Mouse (Mus musculus) Patski (cell line): ENCODE measurements around the gene Gabbr1. TPM values are rescaled to one million over a fixed set of nuclear protein-coding genes. Genes with fewer than 3 reads are reported as not detected.
A peak's percentile ranks its signal among the peaks of the same experiment; 100 is the strongest.

ENCODE experiments used
- ATAC-seq: fragments of 100-300 bp; one replicate; pipeline ENCODE4 v1.8.0; 2021
- CTCF ChIA-PET: fragments of 350-600 bp; sonication (Branson Sonifier 250); formaldehyde crosslinking; loops from one replicate; lab custom pipeline; 2022; ENCODE audit warnings: inconsistent platforms; lab: Charles Lee
- POLR2A ChIA-PET: fragments of 350-600 bp; sonication (Branson Sonifier 250); formaldehyde crosslinking; loops from one replicate; lab custom pipeline; 2022; ENCODE audit warnings: antibody characterized with exemption, inconsistent platforms; lab: Charles Lee
- DNase-seq: peaks from one replicate; pipeline ENCODE4 v3.0.0-alpha.2; 2011; ENCODE audit warnings: low read depth, low spot score
- H3K27me3 ChIP-seq: fragments of 371-371 bp; one replicate; pipeline ENCODE4 v1.5.1; 2021
- CTCF ChIP-seq: fragments of 100-300 bp; IDR thresholded peaks from one replicate; pipeline ENCODE4 v1.5.1; 2021
- in situ Hi-C: fragments of 300-500 bp; cut with MboI; formaldehyde crosslinking; loops from 3 replicates; pipeline ENCODE4 v1.11.1; 2018; ENCODE audit warnings: low pct_unique_long_range_greater_than_20kb, mixed read lengths
- polyA plus RNA-seq: library from polyadenylated mRNA; unstranded; gene quantifications from one replicate; pipeline ENCODE4 v1.2.3, GENCODE M21; 2021

The Gabbr1 gene
- polyA plus RNA-seq, 1 experiment from 2014 or later = 44.4 TPM

- TF ChIP-seq CTCF = no peak
- DNase-seq = no peak
- in situ Hi-C loops = no loop called here
- H3K27me3 ChIP-seq = no peaks in the 10 kb centered on the region
- POLR2A ChIA-PET = no interaction called here
- CTCF ChIA-PET = interaction anchor here (0.7 kb wide), 1 partner anchor 41 kb away, joined by 3 read pairs; no protein-coding TSS in a partner anchor
- ATAC-seq = no peak
These were observed 6.5 kb upstream of the Gabbr1 start for GRCm38 (mm10) chr17:37039127-37039894.

- H3K27me3 ChIP-seq = no peaks in the 10 kb centered on the region
- no peak for TF ChIP-seq CTCF
- in situ Hi-C loops = loop anchor here (5.0 kb wide), 1 partner anchor 87 kb away; the partner anchor contains the start of genes Znrd1 and Znrd1as
- ChIA-PET CTCF (interaction anchor here (1.0 to 2.1 kb wide), 4 partner anchors 8 to 153 kb away, joined by 3 to 8 read pairs (median 4); no protein-coding TSS in a partner anchor), POLR2A (interaction anchor here (0.6 to 1.6 kb wide), 3 partner anchors 43 to 240 kb away, joined by 3 to 5 read pairs (median 4); no protein-coding TSS in a partner anchor)
- DNase-seq = no peak
- no peak for ATAC-seq
These were observed 1.0 kb upstream of the Gabbr1 start for GRCm38 (mm10) chr17:37044651-37045244.

- H3K27me3 ChIP-seq = no peaks in the 10 kb centered on the region
- no peak for TF ChIP-seq CTCF
- ATAC-seq (peak; percentile 75), DNase-seq (no peak)
- in situ Hi-C loops = loop anchor here (5.0 kb wide), 1 partner anchor 89 kb away; the partner anchor contains the start of genes Znrd1 and Znrd1as
- CTCF ChIA-PET = interaction anchor here (1.4 kb wide), 1 partner anchor 133 kb away, joined by 4 read pairs; no protein-coding TSS in a partner anchor
- POLR2A ChIA-PET = interaction anchor here (0.5 to 1.6 kb wide), 5 partner anchors 16 to 132 kb away, joined by 3 to 5 read pairs (median 3); no protein-coding TSS in a partner anchor
These were observed 746 bp downstream of the Gabbr1 start for GRCm38 (mm10) chr17:37046312-37047112.

GRCm38 (mm10) chr17:37047332-37047976 is 1.7 kb downstream of the Gabbr1 start:
- in situ Hi-C loops = loop anchor here (5.0 kb wide), 1 partner anchor 90 kb away; the partner anchor contains the start of genes Znrd1 and Znrd1as
- ChIA-PET POLR2A (no interaction called here), CTCF (interaction anchor here (1.2 to 1.9 kb wide), 7 partner anchors 13 to 235 kb away, joined by 3 to 13 read pairs (median 4); partner anchors contain the start of gene H2-M10.6)
- TF ChIP-seq CTCF = no peak
- no peaks in the 10 kb centered on the region for H3K27me3 ChIP-seq
- DNase-seq = no peak
- no peak for ATAC-seq

- H3K27me3 ChIP-seq = no peaks in the 10 kb centered on the region
- in situ Hi-C loops = loop anchor here (5.0 kb wide), 1 partner anchor 91 kb away; the partner anchor contains the start of genes Znrd1 and Znrd1as
- TF ChIP-seq CTCF = no peak
- ATAC-seq (no peak), DNase-seq (no peak)
- ChIA-PET POLR2A (no interaction called here), CTCF (interaction anchor here (1.2 to 1.9 kb wide), 6 partner anchors 12 to 236 kb away, joined by 3 to 13 read pairs (median 4); partner anchors contain the start of gene H2-M10.6)
These were observed 2.2 kb downstream of the Gabbr1 start for GRCm38 (mm10) chr17:37047981-37048380.

- TF ChIP-seq CTCF = no peak
- H3K27me3 ChIP-seq = no peaks in the 10 kb centered on the region
- ChIA-PET CTCF (interaction anchor here (1.2 to 1.9 kb wide), 6 partner anchors 12 to 236 kb away, joined by 3 to 13 read pairs (median 4); partner anchors contain the start of gene H2-M10.6), POLR2A (no interaction called here)
- in situ Hi-C loops = loop anchor here (5.0 kb wide), 1 partner anchor 91 kb away; the partner anchor contains the start of genes Znrd1 and Znrd1as
- DNase-seq (no peak), ATAC-seq (no peak)
These were observed 2.6 kb downstream of the Gabbr1 start for GRCm38 (mm10) chr17:37048383-37048782.

- ATAC-seq = no peak
These were observed 4.0 kb downstream of the Gabbr1 start for GRCm38 (mm10) chr17:37049570-37050310.

GRCm38 (mm10) chr17:37050399-37050798 is 4.6 kb downstream of the Gabbr1 start:
- CTCF ChIA-PET = no interaction called here

More at GRCm38 (mm10) chr17:37049570-37050310, 4.0 kb downstream of the Gabbr1 start:
- in situ Hi-C loops = loop anchor here (5.0 to 25.0 kb wide), 3 partner anchors 92 to 787 kb away; partner anchors contain the start of genes Rpp21, Trim39, Trim40 and Znrd1
- POLR2A ChIA-PET = no interaction called here
- CTCF ChIA-PET = interaction anchor here (1.5 to 1.9 kb wide), 3 partner anchors 11 to 135 kb away, joined by 4 to 13 read pairs (median 5); partner anchors contain the start of gene Zfp57
- TF ChIP-seq CTCF = no peak
- DNase-seq = no peak
- no peaks in the 10 kb centered on the region for H3K27me3 ChIP-seq

More at GRCm38 (mm10) chr17:37050399-37050798, 4.6 kb downstream of the Gabbr1 start:
- DNase-seq (no peak), ATAC-seq (no peak)
- in situ Hi-C loops = loop anchor here (5.0 to 25.0 kb wide), 2 partner anchors 158 to 788 kb away; partner anchors contain the start of genes Rpp21, Trim39 and Trim40
- H3K27me3 ChIP-seq = no peaks in the 10 kb centered on the region
- POLR2A ChIA-PET = no interaction called here
- TF ChIP-seq CTCF = no peak
